Mouse (Mus musculus): ENCODE measurements around the gene Bet1l. TPM values are rescaled to one million over a fixed set of nuclear protein-coding genes. Genes with fewer than 3 reads are reported as not detected.
A peak's percentile ranks its signal among the peaks of the same experiment; 100 is the strongest.

Gene Bet1l
- polyA plus RNA-seq, 1 experiment from 2014 or later, result 30.8 TPM

- WGBS (ENCODE audit: insufficient replicate concordance), result 25% methylated on average over 14 of the region's 14 CpGs
- 0 out of 2 replicates have a peak, but pooled peaks have one; percentile 18 for ATAC-seq (replicated peaks; ENCODE audit: insufficient number of reproducible peaks, low FRiP score, low TSS enrichment)
- no peak within 1 kb of the TSS for H3K27ac ChIP-seq (ENCODE audit: low read depth, low read length)
Observed at GRCm38 (mm10) chr7:140844905-140845665, 12.3 kb downstream of the Bet1l start, which contains the start of gene Scgb1c1. Gene Scgb1c1 (plus strand): TSS chr7:140845547.

GRCm38 (mm10) chr7:140843806-140844205 lies 13.6 kb downstream of the Bet1l start:
- no peak for ATAC-seq (replicated peaks; ENCODE audit: insufficient number of reproducible peaks, low FRiP score, low TSS enrichment)
- Histone ChIP-seq H3K9ac (ENCODE audit: low read depth, low read length) (no peak overlapping the region), H3K27ac (ENCODE audit: low read depth, low read length) (no peak overlapping the region), H3K27me3 (ENCODE audit: control insufficient read depth, insufficient read depth, low read length) (peaks cover 53% of the 10 kb centered on the region), H3K4me3 (ENCODE audit: low read depth, low read length) (no peak overlapping the region), H3K9me3 (replicated peaks; ENCODE audit: control insufficient read depth, low read length) (no peaks in the 10 kb centered on the region), H3K4me1 (ENCODE audit: control insufficient read depth, insufficient read depth, low read length) (no peaks in the 10 kb centered on the region), H3K36me3 (ENCODE audit: control insufficient read depth, insufficient read depth, low read length) (no peaks in the 10 kb centered on the region), H3K4me2 (no peak overlapping the region)
- 69% methylated on average over 7 of the region's 7 CpGs for WGBS (ENCODE audit: insufficient replicate concordance)

More at GRCm38 (mm10) chr7:140844905-140845665, 12.3 kb downstream of the Bet1l start, which contains the start of gene Scgb1c1:
- H3K9ac ChIP-seq (ENCODE audit: low read depth, low read length), result no peak within 1 kb of the TSS
- peaks cover 43% of the 10 kb centered on the region for H3K27me3 ChIP-seq (ENCODE audit: control insufficient read depth, insufficient read depth, low read length)
- no peaks in the 10 kb centered on the region for H3K4me1 ChIP-seq (ENCODE audit: control insufficient read depth, insufficient read depth, low read length)
- no peak within 1 kb of the TSS for H3K4me2 ChIP-seq
- no peaks in the 10 kb centered on the region for H3K36me3 ChIP-seq (ENCODE audit: control insufficient read depth, insufficient read depth, low read length)
- no peak within 1 kb of the TSS for H3K4me3 ChIP-seq (ENCODE audit: low read depth, low read length)
- H3K9me3 ChIP-seq (replicated peaks; ENCODE audit: control insufficient read depth, low read length), result no peaks in the 10 kb centered on the region

GRCm38 (mm10) chr7:140840750-140841735 lies 16.3 kb downstream of the Bet1l start:
- no peak overlapping the region for H3K27ac ChIP-seq (ENCODE audit: low read depth, low read length)

GRCm38 (mm10) chr7:140839556-140839955 lies 17.8 kb downstream of the Bet1l start:
- Histone ChIP-seq H3K27me3 (ENCODE audit: control insufficient read depth, insufficient read depth, low read length) (peaks cover 53% of the 10 kb centered on the region), H3K4me1 (ENCODE audit: control insufficient read depth, insufficient read depth, low read length) (no peaks in the 10 kb centered on the region), H3K4me2 (no peak overlapping the region), H3K4me3 (ENCODE audit: low read depth, low read length) (no peak overlapping the region), H3K9me3 (replicated peaks; ENCODE audit: control insufficient read depth, low read length) (no peaks in the 10 kb centered on the region), H3K9ac (ENCODE audit: low read depth, low read length) (no peak overlapping the region), H3K36me3 (ENCODE audit: control insufficient read depth, insufficient read depth, low read length) (no peaks in the 10 kb centered on the region), H3K27ac (ENCODE audit: low read depth, low read length) (no peak overlapping the region)
- 54% methylated on average over 5 of the region's 5 CpGs for WGBS (ENCODE audit: insufficient replicate concordance)
- no peak for ATAC-seq (replicated peaks; ENCODE audit: insufficient number of reproducible peaks, low FRiP score, low TSS enrichment)

More at GRCm38 (mm10) chr7:140840750-140841735, 16.3 kb downstream of the Bet1l start:
- no peak overlapping the region for H3K4me2 ChIP-seq
- no peak overlapping the region for H3K9ac ChIP-seq (ENCODE audit: low read depth, low read length)
- ATAC-seq (replicated peaks; ENCODE audit: insufficient number of reproducible peaks, low FRiP score, low TSS enrichment), result no peak
- peaks cover 51% of the 10 kb centered on the region for H3K27me3 ChIP-seq (ENCODE audit: control insufficient read depth, insufficient read depth, low read length)
- 33% methylated on average over 19 of the region's 19 CpGs for WGBS (ENCODE audit: insufficient replicate concordance)
- H3K4me3 ChIP-seq (ENCODE audit: low read depth, low read length), result no peak overlapping the region
- H3K9me3 ChIP-seq (replicated peaks; ENCODE audit: control insufficient read depth, low read length), result no peaks in the 10 kb centered on the region
- no peaks in the 10 kb centered on the region for H3K36me3 ChIP-seq (ENCODE audit: control insufficient read depth, insufficient read depth, low read length)
- no peaks in the 10 kb centered on the region for H3K4me1 ChIP-seq (ENCODE audit: control insufficient read depth, insufficient read depth, low read length)

- WGBS (ENCODE audit: insufficient replicate concordance), result 65% methylated on average over 9 of the region's 9 CpGs
- Histone ChIP-seq H3K9me3 (replicated peaks; ENCODE audit: control insufficient read depth, low read length) (no peaks in the 10 kb centered on the region), H3K36me3 (ENCODE audit: control insufficient read depth, insufficient read depth, low read length) (no peaks in the 10 kb centered on the region), H3K27me3 (ENCODE audit: control insufficient read depth, insufficient read depth, low read length) (peaks cover 31% of the 10 kb centered on the region), H3K9ac (ENCODE audit: low read depth, low read length) (no peak overlapping the region), H3K4me1 (ENCODE audit: control insufficient read depth, insufficient read depth, low read length) (no peaks in the 10 kb centered on the region), H3K4me3 (ENCODE audit: low read depth, low read length) (no peak overlapping the region), H3K27ac (ENCODE audit: low read depth, low read length) (no peak overlapping the region), H3K4me2 (no peak overlapping the region)
- ATAC-seq (replicated peaks; ENCODE audit: insufficient number of reproducible peaks, low FRiP score, low TSS enrichment), result no peak
Observed at GRCm38 (mm10) chr7:140836243-140837115, 20.9 kb downstream of the Bet1l start.

GRCm38 (mm10) chr7:140835758-140836087 lies 21.7 kb downstream of the Bet1l start:
- Histone ChIP-seq H3K9me3 (replicated peaks; ENCODE audit: control insufficient read depth, low read length) (no peaks in the 10 kb centered on the region), H3K9ac (ENCODE audit: low read depth, low read length) (no peak overlapping the region), H3K4me1 (ENCODE audit: control insufficient read depth, insufficient read depth, low read length) (no peaks in the 10 kb centered on the region), H3K36me3 (ENCODE audit: control insufficient read depth, insufficient read depth, low read length) (no peaks in the 10 kb centered on the region), H3K27me3 (ENCODE audit: control insufficient read depth, insufficient read depth, low read length) (peaks cover 23% of the 10 kb centered on the region), H3K4me3 (ENCODE audit: low read depth, low read length) (no peak overlapping the region), H3K27ac (ENCODE audit: low read depth, low read length) (no peak overlapping the region), H3K4me2 (no peak overlapping the region)
- WGBS (ENCODE audit: insufficient replicate concordance), result 75% methylated on average over 2 of the region's 2 CpGs
- no peak for ATAC-seq (replicated peaks; ENCODE audit: insufficient number of reproducible peaks, low FRiP score, low TSS enrichment)

GRCm38 (mm10) chr7:140834968-140835757 lies 22.2 kb downstream of the Bet1l start, which contains the start of gene Urah:
Gene Urah (plus strand): TSS chr7:140835018.
- ATAC-seq (replicated peaks; ENCODE audit: insufficient number of reproducible peaks, low FRiP score, low TSS enrichment), result no peak
- Histone ChIP-seq H3K4me3 (ENCODE audit: low read depth, low read length) (no peak within 1 kb of the TSS), H3K9ac (ENCODE audit: low read depth, low read length) (no peak within 1 kb of the TSS), H3K4me1 (ENCODE audit: control insufficient read depth, insufficient read depth, low read length) (no peaks in the 10 kb centered on the region), H3K27me3 (ENCODE audit: control insufficient read depth, insufficient read depth, low read length) (peaks cover 21% of the 10 kb centered on the region), H3K36me3 (ENCODE audit: control insufficient read depth, insufficient read depth, low read length) (no peaks in the 10 kb centered on the region), H3K9me3 (replicated peaks; ENCODE audit: control insufficient read depth, low read length) (no peaks in the 10 kb centered on the region), H3K27ac (ENCODE audit: low read depth, low read length) (no peak within 1 kb of the TSS), H3K4me2 (no peak within 1 kb of the TSS)
- WGBS (ENCODE audit: insufficient replicate concordance), result 40% methylated on average over 20 of the region's 20 CpGs
